Mouse (Mus musculus): ENCODE measurements around the gene Ptprg. TPM values are rescaled to one million over a fixed set of nuclear protein-coding genes. Genes with fewer than 3 reads are reported as not detected.

Ptprg gene
- polyA plus RNA-seq, 1 experiment, result 12.1 TPM

DNA sequence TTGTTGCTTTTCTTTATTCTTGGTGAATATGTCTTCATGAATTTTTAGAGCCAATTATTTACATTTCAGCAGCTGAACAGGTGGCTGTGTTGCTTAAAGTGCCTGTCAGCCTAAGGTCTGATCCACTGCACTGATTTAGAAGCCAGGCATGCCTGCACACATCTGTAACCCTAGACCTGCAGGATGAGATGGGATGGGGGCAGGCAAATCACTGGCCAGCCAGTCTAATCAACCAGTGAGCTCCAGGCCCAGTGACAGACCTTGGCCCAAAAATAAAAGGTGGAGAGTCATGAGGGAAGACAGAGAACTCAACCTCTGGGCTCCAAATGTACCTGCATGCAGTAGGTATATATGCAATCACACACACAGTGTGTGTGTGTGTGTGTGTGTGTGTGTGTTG is 302.2 kb downstream of the Ptprg start:
- no peak overlapping the region for H3K27ac ChIP-seq (ENCODE audit: control insufficient read depth, insufficient read depth, low read depth, low read length)
- TF ChIP-seq POLR2A (IDR thresholded peaks at IDR 0.05; ENCODE audit: control insufficient read depth, low read depth, low read length) (no peak), CTCF (IDR thresholded peaks at IDR 0.05; ENCODE audit: control insufficient read depth, insufficient read depth, insufficient replicate concordance, low read depth, low read length) (no peak)
- no peaks in the 10 kb centered on the region for H3K36me3 ChIP-seq (ENCODE audit: control insufficient read depth, insufficient read depth, low read length)
- H3K27me3 ChIP-seq (ENCODE audit: control insufficient read depth, insufficient read depth, low read length), result no peaks in the 10 kb centered on the region
- H3K4me3 ChIP-seq (ENCODE audit: control insufficient read depth, low read depth, low read length), result no peak overlapping the region
- H3K4me1 ChIP-seq (ENCODE audit: control insufficient read depth, insufficient read depth, low read length), result no peaks in the 10 kb centered on the region

DNA sequence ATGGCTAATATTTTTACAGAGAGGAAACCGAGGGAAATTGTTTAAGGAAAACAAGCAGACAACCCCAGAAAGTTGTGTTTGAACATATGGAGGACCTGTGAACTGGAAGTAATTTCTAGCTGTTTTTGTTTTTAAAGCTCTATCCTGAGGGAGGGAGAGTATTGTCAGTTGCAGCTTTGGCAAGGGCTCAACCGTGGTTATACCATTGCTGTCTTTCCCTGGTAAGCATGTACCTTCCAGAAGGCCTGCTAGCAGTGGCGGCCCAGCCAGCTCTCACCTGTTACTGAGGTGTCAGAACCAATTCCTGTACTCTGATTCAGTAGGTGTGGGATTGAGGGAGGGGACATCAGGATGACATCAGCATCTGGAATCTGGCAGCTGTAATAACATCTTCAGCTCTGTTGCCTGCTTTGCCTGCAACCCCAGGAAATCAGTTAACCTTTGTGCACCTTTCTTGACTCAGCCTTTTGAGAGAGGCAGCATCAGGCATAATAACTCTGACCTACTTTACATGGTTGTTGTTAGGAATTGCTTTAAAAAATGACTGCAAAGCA is 304.7 kb downstream of the Ptprg start:
- H3K4me1 ChIP-seq (ENCODE audit: control insufficient read depth, insufficient read depth, low read length), result no peaks in the 10 kb centered on the region
- H3K4me3 ChIP-seq (ENCODE audit: control insufficient read depth, low read depth, low read length), result no peak overlapping the region
- TF ChIP-seq POLR2A (IDR thresholded peaks at IDR 0.05; ENCODE audit: control insufficient read depth, low read depth, low read length) (no peak), CTCF (IDR thresholded peaks at IDR 0.05; ENCODE audit: control insufficient read depth, insufficient read depth, insufficient replicate concordance, low read depth, low read length) (no peak)
- H3K27me3 ChIP-seq (ENCODE audit: control insufficient read depth, insufficient read depth, low read length), result no peaks in the 10 kb centered on the region
- H3K27ac ChIP-seq (ENCODE audit: control insufficient read depth, insufficient read depth, low read depth, low read length), result no peak overlapping the region
- H3K36me3 ChIP-seq (ENCODE audit: control insufficient read depth, insufficient read depth, low read length), result no peaks in the 10 kb centered on the region

DNA sequence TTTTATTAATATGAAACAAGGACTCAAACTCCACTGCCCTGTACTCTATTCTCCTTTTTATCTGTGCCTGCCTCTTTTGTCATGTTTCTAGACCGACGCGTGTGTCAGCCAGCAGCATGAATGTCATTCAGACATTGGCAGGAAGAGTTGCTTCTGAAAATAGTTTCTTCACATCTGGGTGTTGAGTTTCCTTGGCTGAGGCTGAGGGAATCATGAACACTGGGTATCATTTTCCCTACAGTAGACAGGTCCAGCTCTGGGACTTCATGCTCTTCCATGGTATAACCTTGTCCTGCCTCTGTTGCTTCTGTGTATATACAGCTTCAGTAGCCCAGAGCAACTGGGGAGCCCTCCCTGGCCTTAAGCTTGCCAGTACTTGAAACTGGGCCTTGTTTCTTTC is 310.0 kb downstream of the Ptprg start:
- no peak for TF ChIP-seq CTCF (IDR thresholded peaks at IDR 0.05; ENCODE audit: control insufficient read depth, insufficient read depth, insufficient replicate concordance, low read depth, low read length)
- TF ChIP-seq POLR2A (IDR thresholded peaks at IDR 0.05; ENCODE audit: control insufficient read depth, low read depth, low read length), result no peak
- no peaks in the 10 kb centered on the region for H3K36me3 ChIP-seq (ENCODE audit: control insufficient read depth, insufficient read depth, low read length)
- H3K27ac ChIP-seq (ENCODE audit: control insufficient read depth, insufficient read depth, low read depth, low read length), result no peak overlapping the region
- no peaks in the 10 kb centered on the region for H3K4me1 ChIP-seq (ENCODE audit: control insufficient read depth, insufficient read depth, low read length)
- H3K4me3 ChIP-seq (ENCODE audit: control insufficient read depth, low read depth, low read length), result no peak overlapping the region
- no peaks in the 10 kb centered on the region for H3K27me3 ChIP-seq (ENCODE audit: control insufficient read depth, insufficient read depth, low read length)

DNA sequence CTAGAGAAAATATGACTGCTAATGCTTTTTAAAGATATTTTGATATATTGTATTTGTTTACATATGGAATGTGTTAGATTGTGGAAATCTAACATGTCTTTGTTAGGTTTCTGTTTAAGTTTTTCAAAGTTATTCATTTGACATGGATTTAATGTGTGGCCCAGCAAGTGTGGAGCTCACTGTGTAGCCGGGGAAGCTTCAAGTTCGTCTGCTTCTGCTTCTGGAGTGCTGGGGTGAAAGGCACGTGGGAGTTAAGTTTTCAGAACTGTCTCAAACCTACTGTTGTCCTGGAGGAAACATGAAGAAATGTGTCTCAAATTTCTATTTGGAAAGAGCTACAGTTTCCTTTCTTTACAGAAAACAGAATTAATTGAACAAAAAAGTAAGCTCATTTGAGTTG is 311.5 kb downstream of the Ptprg start:
- no peak overlapping the region for H3K27ac ChIP-seq (ENCODE audit: control insufficient read depth, insufficient read depth, low read depth, low read length)
- no peak overlapping the region for H3K4me3 ChIP-seq (ENCODE audit: control insufficient read depth, low read depth, low read length)
- H3K4me1 ChIP-seq (ENCODE audit: control insufficient read depth, insufficient read depth, low read length), result peaks cover 4% of the 10 kb centered on the region; the same call in 1 of the 2 replicates
- H3K27me3 ChIP-seq (ENCODE audit: control insufficient read depth, insufficient read depth, low read length), result no peaks in the 10 kb centered on the region
- TF ChIP-seq CTCF (IDR thresholded peaks at IDR 0.05; ENCODE audit: control insufficient read depth, insufficient read depth, insufficient replicate concordance, low read depth, low read length) (no peak), POLR2A (IDR thresholded peaks at IDR 0.05; ENCODE audit: control insufficient read depth, low read depth, low read length) (no peak)
- H3K36me3 ChIP-seq (ENCODE audit: control insufficient read depth, insufficient read depth, low read length), result no peaks in the 10 kb centered on the region

DNA sequence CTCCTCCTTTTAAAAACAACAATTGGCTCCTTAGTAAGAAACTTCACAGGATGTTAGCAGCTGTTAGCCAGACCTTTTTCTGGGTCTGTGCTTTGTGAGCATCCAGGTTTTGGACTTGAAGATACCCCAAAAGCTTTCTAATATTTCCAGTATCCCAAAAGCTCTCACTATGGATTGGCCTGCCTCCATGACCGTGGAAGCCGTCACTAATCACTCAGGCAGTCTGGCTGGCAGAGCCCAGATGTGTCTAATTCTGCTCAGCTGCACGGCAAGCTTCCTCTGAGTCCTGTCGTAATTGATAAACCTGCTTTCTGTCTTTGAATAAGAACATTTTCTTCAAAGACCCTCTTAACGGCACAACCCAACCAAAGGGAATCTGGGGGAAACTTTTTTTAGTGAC is 312.0 kb downstream of the Ptprg start:
- TF ChIP-seq CTCF (IDR thresholded peaks at IDR 0.05; ENCODE audit: control insufficient read depth, insufficient read depth, insufficient replicate concordance, low read depth, low read length) (no peak), POLR2A (IDR thresholded peaks at IDR 0.05; ENCODE audit: control insufficient read depth, low read depth, low read length) (no peak)
- Histone ChIP-seq H3K4me1 (ENCODE audit: control insufficient read depth, insufficient read depth, low read length) (peaks cover 4% of the 10 kb centered on the region; the same call in 1 of the 2 replicates), H3K36me3 (ENCODE audit: control insufficient read depth, insufficient read depth, low read length) (no peaks in the 10 kb centered on the region), H3K27ac (ENCODE audit: control insufficient read depth, insufficient read depth, low read depth, low read length) (no peak overlapping the region), H3K27me3 (ENCODE audit: control insufficient read depth, insufficient read depth, low read length) (no peaks in the 10 kb centered on the region), H3K4me3 (ENCODE audit: control insufficient read depth, low read depth, low read length) (no peak overlapping the region)

DNA sequence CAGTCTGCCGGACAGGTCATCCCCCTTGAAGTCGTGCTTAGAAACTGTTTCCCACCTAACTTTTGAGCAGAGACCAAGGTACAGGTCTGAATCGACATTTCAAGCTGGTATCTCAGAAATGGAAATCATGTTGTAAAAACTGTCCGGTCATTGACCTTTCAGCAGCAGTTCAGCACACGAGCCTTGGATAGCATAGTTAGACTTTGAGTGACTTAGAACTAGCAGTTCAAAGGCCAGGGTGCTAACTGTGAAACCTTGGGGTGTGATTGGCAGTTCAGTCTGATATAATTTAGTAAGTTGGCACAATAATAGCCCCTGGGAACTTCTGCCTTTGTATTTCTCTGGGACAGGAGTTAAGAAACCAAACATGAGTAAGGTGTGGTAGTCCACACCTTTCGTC is 312.5 kb downstream of the Ptprg start:
- no peak overlapping the region for H3K27ac ChIP-seq (ENCODE audit: control insufficient read depth, insufficient read depth, low read depth, low read length)
- peaks cover 4% of the 10 kb centered on the region; the same call in 1 of the 2 replicates for H3K4me1 ChIP-seq (ENCODE audit: control insufficient read depth, insufficient read depth, low read length)
- no peak overlapping the region for H3K4me3 ChIP-seq (ENCODE audit: control insufficient read depth, low read depth, low read length)
- no peaks in the 10 kb centered on the region for H3K36me3 ChIP-seq (ENCODE audit: control insufficient read depth, insufficient read depth, low read length)
- TF ChIP-seq POLR2A (IDR thresholded peaks at IDR 0.05; ENCODE audit: control insufficient read depth, low read depth, low read length) (no peak), CTCF (IDR thresholded peaks at IDR 0.05; ENCODE audit: control insufficient read depth, insufficient read depth, insufficient replicate concordance, low read depth, low read length) (no peak)
- H3K27me3 ChIP-seq (ENCODE audit: control insufficient read depth, insufficient read depth, low read length), result no peaks in the 10 kb centered on the region

DNA sequence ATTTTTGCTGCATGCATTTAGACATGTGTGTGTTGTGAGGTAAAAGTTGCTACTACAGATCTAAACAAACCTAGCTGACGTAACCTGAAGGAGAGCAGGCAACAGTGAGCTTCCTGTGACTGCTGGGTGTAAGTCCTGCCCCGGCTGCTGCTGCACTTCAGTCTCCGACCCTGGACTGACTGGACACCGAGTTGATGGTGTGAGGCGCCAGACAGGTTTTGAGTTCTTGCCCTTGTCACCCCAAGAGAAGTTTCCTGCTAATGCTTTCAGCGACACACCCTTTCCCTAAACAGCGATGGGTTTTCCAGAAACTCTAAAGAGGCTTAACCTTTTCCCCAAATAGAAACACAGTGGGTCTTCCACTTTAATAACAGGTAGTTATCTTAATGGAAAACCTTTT is 313.1 kb downstream of the Ptprg start:
- peaks cover 4% of the 10 kb centered on the region; the same call in 1 of the 2 replicates for H3K4me1 ChIP-seq (ENCODE audit: control insufficient read depth, insufficient read depth, low read length)
- no peak overlapping the region for H3K4me3 ChIP-seq (ENCODE audit: control insufficient read depth, low read depth, low read length)
- TF ChIP-seq CTCF (IDR thresholded peaks at IDR 0.05; ENCODE audit: control insufficient read depth, insufficient read depth, insufficient replicate concordance, low read depth, low read length) (no peak), POLR2A (IDR thresholded peaks at IDR 0.05; ENCODE audit: control insufficient read depth, low read depth, low read length) (no peak)
- no peaks in the 10 kb centered on the region for H3K27me3 ChIP-seq (ENCODE audit: control insufficient read depth, insufficient read depth, low read length)
- no peaks in the 10 kb centered on the region for H3K36me3 ChIP-seq (ENCODE audit: control insufficient read depth, insufficient read depth, low read length)
- no peak overlapping the region for H3K27ac ChIP-seq (ENCODE audit: control insufficient read depth, insufficient read depth, low read depth, low read length)
